Mouse (Mus musculus) cerebellum, adult (tissue): Measurements from ENCODE around the gene Bphl.

Source experiments
- ATAC-seq: cut with Nextera tagmentation; 2 replicates; pipeline ENCODE4 v1.9.2; 2017; ENCODE audit warnings: mild to moderate bottlenecking, moderate library complexity, mixed read lengths; ENCODE audit not compliant: insufficient number of reproducible peaks, low FRiP score, low TSS enrichment

Bphl gene

DNA sequence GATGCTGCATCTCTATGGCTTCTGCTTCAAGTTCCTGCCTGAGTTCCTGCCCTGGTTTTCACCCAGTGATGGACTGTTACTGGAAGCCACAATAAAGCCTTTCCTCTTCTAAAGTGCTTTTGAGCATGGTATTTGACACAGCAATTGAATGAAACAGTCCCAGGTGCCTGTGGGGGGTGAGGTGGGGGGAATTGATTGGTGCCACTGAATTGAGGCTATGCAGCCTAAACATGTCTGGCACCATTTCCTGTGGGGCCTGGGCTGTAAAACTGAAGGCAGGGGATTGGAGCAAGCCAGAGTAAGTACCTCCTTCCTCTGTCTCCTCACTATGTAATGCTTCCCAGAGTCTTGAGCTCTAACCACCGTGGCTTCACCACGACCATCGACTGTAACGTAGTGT lies 77.3 kb downstream of the Bphl start:
- no peak for ATAC-seq

DNA sequence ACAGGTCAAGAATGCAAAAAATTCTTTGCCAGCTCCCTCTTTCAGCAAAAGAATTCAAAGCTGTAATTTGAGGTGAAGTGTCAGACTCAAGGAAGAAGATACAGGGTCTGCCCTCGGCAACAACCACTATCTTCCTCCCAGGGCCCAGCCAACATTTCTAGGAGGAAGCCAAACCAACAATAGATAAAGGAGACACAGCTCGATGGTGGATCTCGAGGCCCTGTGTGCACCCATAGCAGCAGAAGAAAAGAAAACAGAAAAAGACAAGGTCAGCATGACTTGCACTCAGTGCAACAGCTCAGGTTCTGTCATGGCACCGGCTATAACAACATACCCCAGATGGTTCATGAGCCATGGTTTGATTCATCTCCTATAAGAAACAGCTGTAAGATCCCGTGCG lies 79.1 kb downstream of the Bphl start:
- ATAC-seq: no peak

DNA sequence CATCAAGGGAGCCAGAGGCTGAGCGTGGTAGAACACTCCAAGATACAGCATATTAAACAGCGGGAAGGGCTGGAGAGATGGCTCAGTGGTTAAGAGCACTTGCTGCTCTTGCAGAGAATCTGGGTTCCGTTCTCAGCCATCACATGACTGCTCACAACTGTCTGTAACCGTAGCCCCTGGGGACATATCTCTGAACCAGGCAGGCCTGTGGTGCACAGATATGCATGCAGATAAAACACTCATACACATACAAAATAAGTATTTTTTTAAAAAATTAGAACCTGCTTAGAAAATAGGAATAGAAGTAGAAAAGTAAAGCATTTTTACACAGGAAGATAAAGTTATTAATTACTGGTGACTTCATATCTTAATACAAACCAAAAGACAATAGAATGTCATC lies 81.4 kb downstream of the Bphl start:
- ATAC-seq: no peak

DNA sequence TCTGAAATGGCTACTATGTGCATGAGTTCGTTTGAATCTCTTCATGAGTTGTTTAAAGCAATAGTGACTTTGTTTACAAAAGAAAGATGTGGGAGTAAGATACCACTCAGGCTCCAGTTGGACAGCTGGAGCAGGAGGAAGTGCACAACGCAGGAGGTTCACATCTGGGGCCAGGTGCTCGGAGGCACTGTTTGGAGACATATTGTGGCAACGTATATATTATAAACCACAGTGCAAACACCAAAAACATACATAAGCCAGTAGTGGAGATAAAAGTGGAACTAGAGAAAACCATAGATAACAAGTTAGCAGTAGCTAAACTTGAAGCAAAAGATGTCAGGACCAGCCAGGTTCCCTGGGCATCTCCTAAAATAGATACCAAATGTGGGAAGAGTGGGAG lies 82.0 kb downstream of the Bphl start:
- no peak for ATAC-seq

DNA sequence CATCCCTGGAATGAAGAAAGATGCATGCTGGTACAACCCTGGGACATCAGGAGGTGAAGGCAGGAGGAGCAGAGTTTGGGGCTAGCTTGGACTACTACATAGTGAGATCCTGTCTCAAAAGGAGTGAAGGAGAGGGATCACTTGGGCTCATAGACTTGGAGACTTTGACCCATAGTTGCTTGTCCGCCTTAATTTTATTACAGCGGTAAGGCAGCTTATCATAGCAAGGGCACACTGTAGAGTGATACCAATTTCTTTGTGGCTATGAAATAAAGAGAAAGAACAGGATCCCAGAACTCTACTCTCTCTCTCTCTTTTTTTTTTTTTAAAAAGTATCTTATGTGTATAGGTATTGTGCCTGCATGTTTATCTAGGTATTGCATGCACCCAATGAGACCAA lies 83.1 kb downstream of the Bphl start:
- ATAC-seq: no peak
